Mouse (Mus musculus) heart, adult 9 months (tissue): ENCODE measurements around the gene Intu.
A peak's percentile ranks its signal among the peaks of the same experiment; 100 is the strongest.

Source experiments
- DNase-seq, 2 experiments: peaks; one replicate each; pipeline ENCODE4 v3.0.0; 2022; ENCODE audit warnings: low spot score in 2 of 2

Gene Intu

GRCm38 (mm10) chr3:40531286-40532141 is at the start of gene Intu:
Intu (plus strand) TSS chr3:40531286.
- peak; percentile 47 to 72 for DNase-seq

- no peak for DNase-seq
Measured at GRCm38 (mm10) chr3:40483221-40483654, 47.8 kb upstream of the Intu start.

- DNase-seq, result no peak
Measured at GRCm38 (mm10) chr3:40487381-40487780, 43.7 kb upstream of the Intu start.

GRCm38 (mm10) chr3:40491742-40492141 is 39.3 kb upstream of the Intu start:
- no peak for DNase-seq

- no peak for DNase-seq
Measured at GRCm38 (mm10) chr3:40498898-40499297, 32.2 kb upstream of the Intu start.

- DNase-seq, result no peak
Measured at GRCm38 (mm10) chr3:40500157-40500808, 30.8 kb upstream of the Intu start.

GRCm38 (mm10) chr3:40504377-40504776 is 26.7 kb upstream of the Intu start:
- DNase-seq, result no peak

GRCm38 (mm10) chr3:40505451-40506014 is 25.6 kb upstream of the Intu start:
- no peak for DNase-seq

- DNase-seq, result no peak
Measured at GRCm38 (mm10) chr3:40508927-40509576, 22.0 kb upstream of the Intu start.

- no peak for DNase-seq
Measured at GRCm38 (mm10) chr3:40510567-40510966, 20.5 kb upstream of the Intu start.

GRCm38 (mm10) chr3:40512936-40513829 is 17.9 kb upstream of the Intu start:
- no peak for DNase-seq

GRCm38 (mm10) chr3:40518240-40518639 is 12.8 kb upstream of the Intu start:
- no peak for DNase-seq

GRCm38 (mm10) chr3:40519555-40519954 is 11.5 kb upstream of the Intu start:
- DNase-seq, result no peak

- no peak for DNase-seq
Measured at GRCm38 (mm10) chr3:40520567-40520966, 10.5 kb upstream of the Intu start.

GRCm38 (mm10) chr3:40522446-40522845 is 8.6 kb upstream of the Intu start:
- no peak for DNase-seq

GRCm38 (mm10) chr3:40522846-40523245 is 8.2 kb upstream of the Intu start:
- no peak for DNase-seq

- DNase-seq, result no peak
Measured at GRCm38 (mm10) chr3:40523371-40523783, 7.7 kb upstream of the Intu start.

GRCm38 (mm10) chr3:40524841-40525240 is 6.2 kb upstream of the Intu start:
- DNase-seq, result no peak

- no peak for DNase-seq
Measured at GRCm38 (mm10) chr3:40525341-40525740, 5.7 kb upstream of the Intu start.

- no peak for DNase-seq
Measured at GRCm38 (mm10) chr3:40526095-40526494, 5.0 kb upstream of the Intu start.

GRCm38 (mm10) chr3:40527218-40527617 is 3.9 kb upstream of the Intu start:
- DNase-seq, result no peak
